Mouse (Mus musculus): ENCODE data around the gene Prex1.

Prex1 gene

DNA sequence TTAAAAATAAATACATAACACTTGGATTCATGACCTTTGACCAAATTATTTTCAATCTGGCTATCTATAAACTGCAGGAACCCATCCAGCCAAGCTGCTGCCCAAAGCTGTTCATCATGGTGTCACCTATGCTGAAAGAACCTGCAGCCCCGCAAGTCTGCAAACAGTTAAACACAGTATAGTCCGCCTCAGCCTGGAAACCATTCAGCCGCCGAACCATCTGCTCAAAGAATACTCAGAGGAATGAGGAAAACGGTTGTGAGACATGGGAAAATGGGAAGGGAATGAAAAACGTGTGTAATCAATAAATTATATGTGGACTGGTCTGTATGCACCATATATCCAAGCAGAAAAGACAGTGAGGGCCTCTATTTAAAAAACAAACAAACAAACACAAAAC is 13.3 kb upstream of the Prex1 start:
- DNase-seq (ENCODE audit: low read depth, low spot score): no peak

DNA sequence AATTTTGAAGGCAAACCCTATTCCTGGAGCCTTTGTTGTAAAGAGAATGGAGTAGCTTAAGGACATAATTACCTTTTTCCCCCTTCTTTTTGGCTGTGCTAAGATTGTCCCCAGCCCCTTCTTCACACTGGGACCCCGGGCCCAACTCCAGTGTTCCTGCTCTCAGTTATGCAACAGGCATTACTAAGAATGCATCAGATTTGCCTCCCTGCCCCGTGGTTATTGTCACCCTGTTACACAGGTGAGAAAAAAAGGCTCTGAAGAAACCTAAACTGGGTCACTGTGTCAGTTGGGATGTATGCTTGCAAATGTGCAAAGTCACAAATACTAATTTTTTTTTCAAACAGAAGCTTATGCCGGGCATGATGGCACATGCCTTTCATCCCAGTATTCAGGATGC is 6.8 kb upstream of the Prex1 start:
- DNase-seq (ENCODE audit: low read depth, low spot score): no peak

DNA sequence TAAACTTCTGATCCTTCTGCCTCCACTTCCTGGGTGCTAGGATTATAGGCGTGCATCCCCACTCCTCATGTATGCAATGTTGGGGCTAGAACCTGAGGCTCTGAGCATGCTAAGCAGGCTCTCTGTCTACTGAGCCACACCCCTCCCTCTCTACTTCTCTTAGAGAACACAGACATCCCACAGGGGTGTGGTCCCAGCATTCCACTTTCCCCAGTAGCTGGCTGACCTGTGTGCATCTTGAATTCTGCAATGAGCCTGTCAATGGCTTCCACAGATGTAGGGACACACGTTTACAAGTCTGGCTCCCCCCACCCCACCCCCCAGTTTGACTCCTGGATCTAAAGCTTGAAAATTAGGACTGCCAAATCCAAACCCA is 6.3 kb upstream of the Prex1 start:
- no peak for DNase-seq (ENCODE audit: low read depth, low spot score)

DNA sequence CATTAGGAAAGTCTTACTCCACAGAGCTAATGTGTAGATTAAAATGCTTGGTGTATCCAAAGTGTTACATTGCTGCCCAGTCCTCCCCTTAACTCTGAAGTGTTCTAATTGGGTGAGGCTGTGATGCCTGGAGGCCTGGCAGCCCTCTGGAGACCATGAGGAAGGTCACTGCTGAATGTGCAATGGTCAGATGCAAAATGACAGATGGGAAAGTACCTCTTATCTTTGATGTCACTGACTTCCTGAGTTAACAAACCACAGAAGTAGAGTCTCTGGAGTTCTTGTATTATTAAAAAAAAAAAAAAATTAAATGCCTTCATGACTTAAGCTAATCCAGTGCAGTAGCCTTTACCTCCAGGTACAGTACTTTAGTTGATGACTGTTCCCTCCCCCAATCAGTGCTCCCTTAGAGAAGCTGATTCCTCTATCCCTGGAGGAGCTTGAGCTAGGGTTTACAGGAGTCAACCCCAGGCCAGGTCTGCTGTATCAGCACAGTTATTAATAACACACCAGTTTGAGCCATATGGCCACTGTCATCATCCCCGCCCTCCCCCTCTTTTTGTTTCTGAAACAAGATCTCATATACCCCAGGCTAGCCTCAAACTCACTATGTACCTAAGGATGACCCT is 5.8 kb upstream of the Prex1 start:
- DNase-seq (ENCODE audit: low read depth, low spot score): no peak

DNA sequence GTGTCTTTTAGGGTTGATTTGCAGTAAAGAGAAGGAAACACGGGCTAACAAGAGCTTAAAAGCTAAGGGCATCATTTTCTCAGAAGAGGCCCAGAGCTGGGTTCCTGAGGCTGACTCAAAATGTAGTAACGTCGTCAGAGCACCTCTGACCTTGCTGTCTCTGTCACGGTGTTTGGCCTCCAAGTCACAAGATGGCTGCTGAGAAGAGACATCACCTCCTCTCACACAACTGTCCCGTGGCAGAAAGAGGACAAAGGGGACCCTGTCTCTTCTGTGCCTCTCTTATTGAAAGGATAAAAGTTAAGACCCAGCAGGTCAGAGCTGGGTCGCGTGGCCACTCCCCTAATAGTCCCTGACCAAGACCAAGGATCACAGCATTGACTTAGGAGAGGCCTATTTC is 2.4 kb upstream of the Prex1 start:
- DNase-seq (ENCODE audit: low read depth, low spot score): no peak

DNA sequence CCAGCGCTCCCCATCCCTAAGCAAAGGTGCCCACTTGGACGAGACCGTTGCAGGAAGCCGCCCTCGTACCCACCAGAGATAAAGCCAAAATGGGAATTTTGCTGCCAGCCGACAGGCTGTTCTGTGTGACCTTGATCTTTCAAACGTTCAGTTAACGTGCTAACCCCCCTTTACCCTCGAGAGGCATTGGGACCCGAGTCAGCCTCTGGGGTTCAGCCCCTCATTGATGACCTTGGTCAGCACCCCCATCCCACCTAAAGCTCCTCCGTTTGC is 731 bp upstream of the Prex1 start:
- DNase-seq (ENCODE audit: low read depth, low spot score): no peak

DNA sequence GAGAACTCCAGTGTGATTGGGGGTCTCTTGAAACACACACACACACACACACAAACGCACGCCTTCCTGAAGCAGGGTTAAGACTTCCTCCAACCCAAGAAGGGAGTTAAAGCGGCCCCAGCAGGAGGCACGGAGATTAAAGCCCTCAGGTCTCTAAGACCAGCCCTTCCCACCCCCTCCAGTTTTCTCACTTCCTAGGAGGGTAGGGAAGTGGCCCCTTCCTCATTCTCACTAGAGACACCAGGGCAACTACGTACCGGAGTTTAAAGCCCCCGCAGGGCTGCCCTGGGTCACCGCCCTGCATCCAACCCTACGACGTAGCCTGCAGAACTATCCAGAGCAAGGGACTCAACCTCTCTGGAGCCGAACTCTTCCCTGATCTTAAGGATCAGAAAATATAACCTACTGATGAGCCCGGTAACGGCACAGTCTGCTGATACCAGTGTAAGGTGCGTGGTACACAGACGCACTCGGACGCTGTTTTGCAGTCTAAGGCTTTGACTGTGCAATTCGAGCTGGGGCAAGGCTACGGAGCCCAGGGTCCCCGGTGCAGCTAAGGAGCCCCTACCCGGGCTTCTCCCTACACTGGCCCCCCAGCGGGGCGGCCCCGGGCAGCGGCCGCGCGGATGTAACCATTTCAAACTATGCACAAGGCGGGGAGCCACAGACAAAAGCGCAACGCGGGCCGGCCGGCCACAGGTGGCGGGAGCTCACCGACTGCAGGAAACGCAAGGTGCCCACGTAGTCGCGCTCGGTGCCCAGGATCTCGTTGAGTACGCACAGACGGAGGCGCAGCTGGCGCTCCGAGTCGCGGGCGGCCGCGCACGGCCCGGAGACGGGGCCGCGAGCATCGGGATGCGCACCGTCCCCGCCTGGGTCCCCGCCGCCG is 587 bp downstream of the Prex1 start:
- no peak for DNase-seq (ENCODE audit: low read depth, low spot score)

DNA sequence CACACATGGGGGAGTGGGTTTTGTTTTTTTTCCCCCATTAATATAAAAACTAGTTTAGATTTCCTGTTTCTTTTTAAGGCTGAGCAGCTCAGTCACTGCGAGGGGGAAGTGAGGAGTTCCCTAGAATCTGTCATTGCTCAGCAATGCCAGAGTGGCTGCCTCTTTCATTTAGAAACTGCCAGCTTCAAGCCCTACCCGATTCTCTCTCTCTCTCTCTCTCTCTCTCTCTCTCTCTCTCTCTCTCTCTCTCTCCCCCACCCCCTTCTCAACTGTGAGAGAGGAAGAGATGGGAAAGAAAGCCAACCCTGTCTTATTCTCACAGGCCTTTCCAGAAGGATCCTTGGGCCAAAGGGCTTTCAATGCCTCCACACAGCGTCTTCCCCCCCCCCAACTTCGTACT is 1.3 kb downstream of the Prex1 start:
- DNase-seq (ENCODE audit: low read depth, low spot score): no peak

DNA sequence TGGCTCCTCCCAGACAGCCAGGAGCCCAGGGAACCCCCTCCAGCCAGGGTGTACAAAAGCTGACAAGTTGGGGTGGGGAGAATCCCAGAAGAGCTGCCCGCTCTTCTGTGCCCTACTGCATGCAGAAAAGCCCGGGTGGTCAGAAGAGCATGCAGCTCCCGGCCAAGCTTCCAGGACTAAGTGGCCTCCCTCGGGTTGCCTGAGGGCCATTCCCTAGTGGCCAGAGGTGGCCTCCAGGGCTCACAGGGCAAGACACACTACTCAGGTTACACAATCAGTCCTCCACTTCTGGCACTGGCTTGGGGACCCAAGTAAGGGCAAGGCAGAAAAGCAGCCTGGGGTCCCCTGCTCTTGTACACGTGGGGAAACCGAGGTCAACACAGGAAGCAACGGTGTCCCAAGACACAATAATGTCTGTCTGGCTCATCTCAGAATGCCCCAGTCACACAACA is 1.9 kb downstream of the Prex1 start:
- DNase-seq (ENCODE audit: low read depth, low spot score): no peak

DNA sequence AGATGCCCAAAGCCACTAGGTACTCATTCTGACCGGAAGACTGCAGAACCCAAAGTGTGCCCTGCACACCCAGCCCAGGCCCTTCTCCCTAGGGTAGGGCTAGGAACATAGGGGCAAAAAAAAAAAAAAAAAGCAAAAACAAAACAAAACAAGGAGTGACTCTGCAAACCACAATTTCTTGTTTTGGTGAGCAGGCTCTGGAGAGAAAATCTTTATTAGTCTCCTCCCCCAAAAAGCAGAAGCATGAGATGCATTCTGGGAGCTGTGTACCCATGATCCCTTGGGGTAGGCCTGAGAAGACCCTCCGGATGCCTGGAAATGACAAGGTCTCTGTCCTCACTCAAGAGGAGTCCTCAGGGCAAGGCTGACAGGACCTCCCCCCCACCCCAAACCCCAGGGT is 3.7 kb downstream of the Prex1 start:
- DNase-seq (ENCODE audit: low read depth, low spot score): no peak

DNA sequence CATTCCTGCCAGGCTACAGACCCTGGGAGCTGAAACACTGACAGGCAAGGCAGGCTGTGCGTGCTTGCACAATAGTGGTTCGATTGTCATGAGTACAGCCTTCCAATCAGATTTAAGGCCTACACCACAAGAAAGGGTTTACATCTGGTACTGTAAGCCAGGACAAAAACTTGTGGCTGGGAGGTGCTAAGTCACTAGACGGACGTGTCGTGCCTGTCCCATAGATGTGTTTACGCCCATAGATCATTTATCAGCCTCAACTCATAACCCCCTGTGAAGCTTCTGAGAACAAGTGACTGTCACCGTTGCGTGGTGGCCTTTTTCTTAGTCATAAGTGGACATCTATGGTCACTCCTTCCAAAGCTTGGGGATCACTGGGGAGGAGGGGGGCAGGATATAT is 5.3 kb downstream of the Prex1 start:
- no peak for DNase-seq (ENCODE audit: low read depth, low spot score)

DNA sequence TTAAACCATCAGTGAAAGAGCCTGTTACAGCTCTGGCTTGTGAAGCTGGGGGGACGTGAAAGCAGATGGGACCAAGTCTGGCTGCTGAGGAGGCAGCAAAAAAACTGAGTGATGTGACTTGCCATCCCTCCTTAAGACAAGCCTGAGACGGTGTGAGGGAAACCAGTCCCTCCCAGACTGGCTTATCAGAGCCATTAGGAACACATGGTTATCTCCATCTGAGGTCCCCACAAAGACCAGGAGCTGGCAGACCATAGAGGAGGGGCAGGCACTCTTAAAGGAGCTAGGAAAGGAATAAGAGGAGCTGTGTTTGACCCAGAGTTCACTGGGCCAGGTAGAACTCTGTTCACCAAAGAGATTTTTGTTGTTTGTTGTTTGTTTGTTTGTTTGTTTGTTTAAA is 7.1 kb downstream of the Prex1 start:
- DNase-seq (ENCODE audit: low read depth, low spot score): no peak

DNA sequence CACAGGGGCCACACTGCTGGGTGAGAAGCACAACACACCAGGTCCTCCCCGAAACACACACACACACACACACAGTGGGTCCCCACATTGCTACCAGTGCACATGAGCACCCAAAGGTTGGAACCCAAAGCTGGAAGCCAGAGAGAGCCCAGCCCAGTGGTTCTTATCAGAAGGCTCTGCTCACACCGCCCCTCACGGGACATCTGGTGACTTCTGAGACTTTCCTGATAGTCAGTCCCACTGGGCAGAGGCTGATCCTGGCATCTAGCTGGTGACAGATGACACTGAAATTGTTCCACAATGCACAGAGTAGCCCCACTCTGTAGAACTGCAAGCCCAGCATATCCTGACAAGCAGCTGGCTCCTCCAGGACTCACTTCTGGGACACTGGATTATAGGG is 10.1 kb downstream of the Prex1 start:
- no peak for DNase-seq (ENCODE audit: low read depth, low spot score)

DNA sequence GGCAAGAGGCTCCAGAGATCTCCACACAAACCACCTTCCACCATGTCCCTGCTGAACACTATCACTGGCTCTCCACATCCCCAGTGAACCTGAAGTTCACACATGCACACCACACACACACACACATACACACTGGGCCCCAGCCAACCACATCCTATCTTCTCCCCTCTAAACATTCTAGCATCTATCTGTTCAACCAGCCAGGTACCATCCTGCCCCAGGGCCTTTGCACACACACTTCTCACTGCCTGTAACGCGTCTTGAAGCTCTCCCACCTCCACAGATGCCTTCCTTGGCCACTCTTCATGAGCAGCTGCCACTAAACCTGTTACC is 11.6 kb downstream of the Prex1 start:
- DNase-seq (ENCODE audit: low read depth, low spot score): no peak

DNA sequence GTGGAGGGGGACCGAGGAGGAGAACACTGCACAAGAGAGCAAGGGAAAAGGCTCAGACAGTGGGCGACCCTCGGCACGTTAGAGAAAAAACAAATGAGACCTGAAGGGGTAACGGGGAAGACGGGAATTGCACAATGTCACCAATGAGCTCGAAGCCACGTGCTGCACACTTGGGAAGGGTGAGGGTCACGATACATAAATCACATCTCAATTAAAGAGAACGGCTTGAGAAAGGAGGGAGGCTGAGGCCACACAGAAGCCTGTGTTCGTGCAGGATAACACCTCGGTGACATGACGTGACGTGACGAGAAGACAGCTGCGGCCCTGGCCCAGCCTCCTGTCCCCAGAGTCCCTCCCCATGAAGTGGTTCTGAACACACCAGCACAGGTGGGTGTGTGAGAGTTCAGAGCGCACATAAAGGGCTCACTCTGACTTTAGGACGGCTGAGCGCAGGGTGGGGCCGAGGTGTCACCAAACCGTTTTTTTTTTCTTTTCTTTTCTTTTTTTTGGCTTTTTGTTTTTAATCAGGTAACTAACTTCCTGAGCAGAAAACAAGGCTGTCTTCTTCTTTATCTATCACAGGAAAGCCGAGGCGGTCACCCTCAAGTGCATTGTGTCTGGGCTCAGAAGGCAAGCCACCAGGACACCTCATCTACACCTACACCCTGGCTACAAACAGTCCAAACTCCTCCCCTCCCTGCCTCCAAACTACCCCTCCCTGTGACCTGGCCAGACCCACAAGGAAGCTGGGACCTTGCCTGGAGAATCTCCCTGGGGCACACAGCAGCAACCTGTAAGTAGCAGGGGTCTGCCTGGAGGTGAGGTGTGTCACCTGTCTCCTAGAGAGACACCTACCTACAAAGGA is 12.2 kb downstream of the Prex1 start:
- DNase-seq (ENCODE audit: low read depth, low spot score): no peak

DNA sequence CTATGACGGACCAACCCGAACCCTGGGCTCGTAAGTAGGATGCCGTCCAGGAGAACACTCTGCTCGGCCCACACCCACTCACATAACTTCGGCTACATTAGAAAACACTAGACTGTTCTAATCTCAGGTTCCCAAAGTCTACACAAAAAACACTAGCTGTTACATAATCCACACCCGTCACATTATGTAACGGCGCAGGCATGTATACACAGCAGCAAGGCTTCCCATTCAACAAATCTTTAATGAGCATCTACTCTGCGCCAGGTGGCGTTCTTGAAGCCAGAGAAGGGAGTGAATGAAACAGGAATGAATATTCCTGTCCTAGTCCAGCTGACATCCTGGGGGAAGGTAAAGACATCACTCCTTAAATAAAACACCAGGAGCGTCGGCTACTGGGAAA is 12.9 kb downstream of the Prex1 start:
- no peak for DNase-seq (ENCODE audit: low read depth, low spot score)

DNA sequence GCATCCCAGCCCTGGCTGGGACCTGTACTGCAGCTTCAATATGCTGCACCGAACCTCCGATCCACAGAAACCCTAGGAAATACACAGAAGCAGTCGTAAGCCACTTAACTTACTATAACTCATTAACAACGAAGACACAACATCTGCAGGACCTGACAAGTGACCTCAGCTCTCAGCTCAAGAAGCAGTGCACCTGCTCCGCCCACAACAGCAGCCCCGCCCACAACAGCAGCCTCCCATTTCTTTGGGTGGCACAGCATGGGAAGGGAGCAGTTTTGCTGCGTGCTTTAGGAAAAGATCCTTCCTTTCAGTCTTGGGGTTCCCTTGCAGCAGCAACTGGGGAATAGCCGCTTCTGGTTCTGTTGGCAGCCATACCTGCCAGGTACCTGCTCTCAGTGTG is 13.5 kb downstream of the Prex1 start:
- no peak for DNase-seq (ENCODE audit: low read depth, low spot score)

DNA sequence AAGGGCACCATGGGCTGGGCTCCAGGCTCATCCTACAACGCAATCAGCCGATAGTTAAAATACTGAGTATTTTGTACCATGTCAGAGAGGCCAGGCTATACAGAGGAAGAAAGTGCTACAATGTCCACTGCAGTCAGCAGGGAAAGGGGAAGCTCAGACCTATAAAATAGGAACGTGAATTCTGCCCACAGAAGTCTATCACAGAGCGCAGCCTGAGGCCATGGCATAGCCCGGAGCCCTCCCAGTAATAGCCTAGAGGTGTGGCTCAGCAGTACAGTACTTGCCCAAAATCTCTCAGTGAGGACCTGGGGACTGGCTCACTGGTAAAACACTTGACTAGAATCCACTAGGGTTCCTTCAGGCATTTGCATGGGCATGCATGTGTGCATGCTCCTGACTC is 14.1 kb downstream of the Prex1 start:
- no peak for DNase-seq (ENCODE audit: low read depth, low spot score)

DNA sequence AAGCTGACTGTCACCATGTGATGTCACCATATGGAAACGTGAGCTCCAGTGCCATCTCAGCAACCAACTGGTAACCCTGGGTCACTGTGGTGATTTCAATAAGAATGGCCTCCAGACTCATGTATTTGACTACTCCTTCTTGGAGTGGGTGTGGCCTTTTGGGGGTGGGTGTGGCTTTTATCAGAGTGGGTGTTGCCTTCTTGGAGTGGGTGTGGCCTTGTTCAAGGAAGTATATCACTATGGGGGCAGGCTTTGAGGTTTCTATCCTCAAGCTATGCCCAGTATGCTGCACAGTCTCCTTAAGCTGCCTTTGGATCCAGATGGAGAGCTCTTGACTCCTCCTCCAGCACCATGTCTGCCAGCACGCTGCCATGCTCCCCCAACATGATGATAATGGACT is 19.0 kb downstream of the Prex1 start:
- DNase-seq (ENCODE audit: low read depth, low spot score): no peak

DNA sequence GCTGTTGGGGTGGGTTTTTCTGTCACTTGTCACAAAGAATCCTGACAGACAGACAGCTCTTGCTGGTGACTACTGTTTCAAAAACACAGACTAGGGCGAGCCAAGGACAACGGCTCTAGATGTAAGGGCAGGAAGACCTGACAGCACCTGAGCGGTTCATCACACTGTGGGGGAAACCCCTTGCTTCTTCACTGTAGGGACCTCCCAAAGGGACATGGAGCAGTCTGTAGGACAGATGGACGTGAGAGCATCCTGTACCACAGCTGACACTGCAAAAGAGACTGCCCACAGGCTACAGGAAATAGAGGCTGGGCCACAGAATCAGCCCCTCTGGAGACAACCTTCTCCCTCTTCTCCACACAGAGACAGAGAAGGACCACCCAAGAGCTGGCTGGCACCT is 20.2 kb downstream of the Prex1 start:
- DNase-seq (ENCODE audit: low read depth, low spot score): no peak

DNA sequence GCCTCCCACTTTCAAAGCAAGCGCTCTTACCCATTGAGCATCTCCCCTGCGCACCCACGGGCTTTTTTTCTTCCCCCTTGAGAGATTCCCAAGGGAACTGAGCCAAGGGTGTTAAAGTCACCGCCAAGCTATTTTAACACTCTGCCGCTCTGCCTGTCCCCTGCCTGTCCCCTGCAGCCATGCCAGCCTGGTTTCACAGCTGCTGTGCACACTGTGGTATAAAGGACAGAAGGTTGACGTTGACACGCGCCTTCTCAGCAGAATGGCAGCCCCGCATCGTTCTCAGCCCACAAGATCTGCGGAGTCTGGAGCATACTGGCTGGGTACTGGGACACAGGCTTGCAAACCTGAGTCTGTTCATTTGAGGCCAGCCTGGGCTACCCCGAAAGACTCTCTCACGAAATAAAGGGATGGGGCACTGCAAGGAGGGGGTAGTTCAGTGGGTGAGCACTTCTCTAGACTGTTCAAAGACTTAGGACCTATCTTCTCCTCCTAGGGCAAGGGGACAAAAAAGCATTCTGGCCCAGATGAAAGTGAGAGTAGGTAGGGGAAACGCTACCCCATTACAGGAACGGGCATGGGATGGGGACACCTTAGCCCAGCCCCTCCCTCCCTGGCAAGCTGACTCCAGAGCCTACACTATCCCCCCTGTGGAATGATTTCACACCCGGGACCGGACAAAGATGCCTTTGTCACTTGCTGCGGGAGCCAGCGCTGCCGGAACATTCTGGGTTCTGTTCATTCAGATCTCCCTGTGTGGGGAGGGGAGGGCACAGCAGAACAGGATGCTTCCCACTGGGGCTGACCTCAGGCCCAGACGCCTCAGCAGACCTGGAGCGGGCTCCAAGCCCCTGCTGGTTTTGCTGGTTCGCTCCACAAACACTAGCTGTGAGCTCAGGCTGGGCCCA is 21.8 kb downstream of the Prex1 start:
- no peak for DNase-seq (ENCODE audit: low read depth, low spot score)

DNA sequence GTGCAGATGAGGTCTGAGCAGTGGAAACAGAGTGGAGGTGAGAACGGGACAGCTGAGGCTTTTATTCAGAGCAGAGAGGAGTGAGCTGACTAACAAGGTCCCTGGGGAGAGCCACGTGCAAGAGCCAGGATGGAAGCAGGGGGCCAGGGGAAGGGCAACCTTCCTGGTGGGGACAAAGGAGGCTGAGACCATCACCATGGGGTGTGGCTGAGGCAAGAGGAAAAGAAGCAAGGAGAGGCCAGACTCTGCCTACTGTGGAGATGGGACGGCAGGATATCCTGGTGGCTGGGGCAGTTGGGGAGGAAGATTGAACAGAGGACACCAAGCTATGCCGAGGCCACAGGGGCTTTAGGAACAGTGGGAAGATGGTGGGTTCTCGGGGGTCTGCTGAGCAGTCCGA is 26.7 kb downstream of the Prex1 start:
- peak; percentile 9 for DNase-seq (ENCODE audit: low read depth, low spot score)

Measured in 3T3-L1 (cell line).